Mouse (Mus musculus): ENCODE results near the gene Lsm14b.

The Lsm14b gene

GRCm38 (mm10) chr2:180063338-180064131 lies 38.7 kb downstream of the Lsm14b start:
- DNase-seq: no peak

- DNase-seq: no peak
These were observed 45.1 kb downstream of the Lsm14b start for GRCm38 (mm10) chr2:180069770-180070480.

- DNase-seq: peak; percentile 94
These were observed 46.0 kb downstream of the Lsm14b start, which contains the start of gene Mtg2 for GRCm38 (mm10) chr2:180070481-180071453. TSS of gene Mtg2 (plus strand) at chr2:180070588.

GRCm38 (mm10) chr2:180071671-180072070 lies 46.9 kb downstream of the Lsm14b start:
- no peak for DNase-seq

GRCm38 (mm10) chr2:180072886-180073285 lies 48.1 kb downstream of the Lsm14b start:
- DNase-seq: no peak

GRCm38 (mm10) chr2:180077622-180078021 lies 52.8 kb downstream of the Lsm14b start:
- DNase-seq: no peak

- no peak for DNase-seq
These were observed 55.9 kb downstream of the Lsm14b start for GRCm38 (mm10) chr2:180080680-180081079.

GRCm38 (mm10) chr2:180083063-180083462 lies 58.3 kb downstream of the Lsm14b start:
- DNase-seq: no peak

- no peak for DNase-seq
These were observed 59.8 kb downstream of the Lsm14b start for GRCm38 (mm10) chr2:180084565-180084964.

Measured in liver (tissue).